Mouse (Mus musculus) regulatory T cell (primary cell): ENCODE measurements at regions not wholly inside any gene's neighbourhood (a gene's known extent, or its start where the extent isn't known, plus 50 kb on each side); places are given as distances from the start of the nearest gene placed in this dataset.

ENCODE experiments used
- in situ Hi-C: fragments of 300-600 bp; cut with MboI, MseI; formaldehyde crosslinking; loops from one replicate; pipeline ENCODE4 v1.15.1; 2025; ENCODE audit warnings: high pct_unique_total_duplicates

DNA sequence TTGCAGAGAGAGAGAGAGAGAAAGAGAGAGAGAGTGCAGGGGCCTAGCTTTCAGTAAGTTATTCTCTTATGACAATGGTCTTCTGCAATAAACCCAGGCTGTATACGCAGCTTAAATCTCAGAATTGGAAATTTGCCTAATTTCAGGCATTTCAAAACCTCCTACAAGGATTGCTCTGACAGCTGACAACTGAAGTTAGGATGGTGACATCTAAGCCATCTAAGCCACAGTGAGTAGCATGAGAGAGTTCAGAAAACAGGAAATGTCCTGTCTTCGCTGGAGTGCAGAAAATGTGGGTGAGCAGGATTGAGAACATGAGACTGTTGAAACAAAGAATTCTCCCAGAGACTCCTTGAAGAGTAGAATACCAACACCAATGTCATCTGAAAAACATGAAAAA is 56.8 kb downstream of the Fam110c start:
- in situ Hi-C loops = no loop called here

DNA sequence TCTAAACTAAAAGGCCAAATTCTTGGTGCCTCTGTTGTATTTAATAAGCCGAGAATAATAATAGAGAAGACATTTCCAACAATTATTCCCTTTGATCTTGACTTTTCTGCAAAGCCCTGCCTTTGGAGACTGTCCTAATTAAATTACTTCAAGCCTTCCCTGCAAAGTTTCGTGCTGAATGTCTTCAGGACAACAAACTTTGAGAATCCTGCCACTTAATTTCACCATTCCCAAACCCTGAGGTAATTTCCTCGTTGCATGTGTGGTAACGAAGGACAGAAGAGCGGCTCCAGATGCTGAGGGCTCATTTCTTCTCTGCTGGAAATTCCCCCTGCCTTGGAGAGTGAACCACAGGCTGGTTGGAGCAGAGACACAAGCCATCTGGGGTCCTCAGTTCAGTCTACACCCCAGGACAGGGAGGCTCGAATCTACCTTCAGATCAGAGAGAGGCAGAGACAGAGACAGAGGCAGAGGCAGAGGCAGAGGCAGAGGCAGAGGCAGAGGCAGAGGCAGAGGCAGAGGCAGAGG is 60.9 kb downstream of the Fam110c start:
- in situ Hi-C loops = no loop called here

DNA sequence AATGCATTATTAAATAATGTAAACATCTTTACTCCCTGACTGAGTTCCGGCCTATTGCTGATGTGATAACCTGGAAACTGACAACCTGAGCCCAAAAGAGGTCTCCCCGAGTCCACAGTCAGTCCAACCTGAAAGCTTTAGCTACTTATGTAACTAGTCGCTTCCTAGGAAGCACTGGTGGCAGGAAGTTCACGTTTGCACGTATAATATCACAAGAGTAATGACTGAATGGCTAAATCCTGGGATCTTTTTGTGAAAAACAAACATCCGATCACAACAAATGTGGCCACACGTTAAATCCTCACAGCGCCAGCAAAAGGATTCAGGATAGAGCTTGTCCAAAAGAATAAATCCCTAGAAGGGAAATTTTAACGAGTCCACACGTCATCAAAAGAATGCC is 62.7 kb downstream of the Fam110c start:
- in situ Hi-C loops = no loop called here

DNA sequence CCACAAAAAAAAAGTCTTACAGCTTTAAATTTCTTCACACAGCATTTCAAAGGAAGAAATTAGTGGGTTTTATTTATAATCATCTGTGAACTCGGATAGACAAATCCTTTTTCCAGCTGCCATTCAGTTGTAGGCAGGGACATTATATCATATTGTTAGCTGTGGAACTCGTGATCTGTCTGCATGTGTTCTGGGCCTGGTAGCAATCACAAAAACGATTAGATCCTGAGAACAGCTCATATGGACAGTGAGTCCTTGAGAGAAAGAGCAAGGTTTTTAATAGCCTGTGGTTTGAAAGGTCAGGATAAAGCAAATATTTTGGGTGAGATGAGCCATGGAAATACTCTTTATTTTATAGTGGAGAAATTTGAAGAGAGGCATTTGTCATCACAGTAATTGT is 63.2 kb downstream of the Fam110c start:
- in situ Hi-C loops = no loop called here

DNA sequence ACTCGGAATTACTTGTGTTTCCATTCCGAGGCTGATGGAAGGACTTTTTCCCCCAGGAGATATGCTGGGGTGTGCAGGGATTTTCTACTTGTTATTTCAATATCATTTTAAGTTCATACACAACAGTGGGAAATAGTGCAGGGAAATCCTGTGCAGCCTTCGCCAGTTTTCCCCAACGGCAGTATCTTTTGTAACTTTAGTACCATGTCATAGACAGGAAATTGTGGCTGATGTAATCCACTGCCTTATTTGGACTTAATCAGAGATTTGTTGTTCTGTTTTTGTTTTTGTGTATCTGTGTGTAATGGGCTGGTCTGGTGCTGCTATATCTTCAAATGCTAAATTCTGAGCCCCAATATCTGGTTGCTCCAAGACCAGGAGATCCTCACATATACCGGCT is 63.8 kb downstream of the Fam110c start:
- in situ Hi-C loops = no loop called here

DNA sequence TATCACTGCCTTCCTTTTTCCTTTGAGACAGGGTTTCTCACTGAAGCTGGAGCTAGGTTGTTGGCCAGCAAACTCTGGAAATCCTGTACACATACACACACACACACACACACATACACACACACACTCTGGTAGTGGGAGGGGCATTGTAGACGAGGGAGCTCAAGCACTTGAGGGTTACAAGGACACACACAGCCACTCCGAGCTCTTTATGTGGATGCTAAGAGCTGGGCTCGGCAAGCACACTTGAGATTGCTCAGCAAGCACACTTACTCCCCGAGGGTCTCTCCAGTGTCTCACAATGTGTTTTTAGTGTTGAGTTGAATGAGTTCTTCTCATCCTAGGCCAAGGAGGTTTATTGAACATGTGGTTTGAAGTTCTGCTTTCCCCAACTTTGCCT is 66.2 kb downstream of the Fam110c start:
- in situ Hi-C loops = no loop called here

DNA sequence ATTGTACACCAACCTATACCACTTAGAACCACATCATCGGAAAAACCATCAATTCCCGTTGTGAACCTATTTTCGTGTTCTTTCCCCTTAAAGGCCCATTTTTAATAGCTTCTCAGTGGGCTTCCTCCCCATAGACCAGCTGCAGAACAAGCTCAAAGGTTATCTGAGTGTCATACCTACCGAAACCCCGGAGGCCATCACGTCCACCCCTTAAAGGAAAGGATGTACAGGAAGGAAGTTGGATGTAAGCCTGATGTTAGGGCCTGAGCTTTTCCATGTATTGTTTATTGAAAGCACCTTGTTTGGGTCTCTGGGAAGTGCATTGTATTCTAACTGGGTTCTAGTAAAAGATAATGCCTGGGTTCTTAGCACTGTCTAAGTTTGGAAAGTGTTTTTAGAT is 69.6 kb downstream of the Fam110c start:
- in situ Hi-C loops = no loop called here

DNA sequence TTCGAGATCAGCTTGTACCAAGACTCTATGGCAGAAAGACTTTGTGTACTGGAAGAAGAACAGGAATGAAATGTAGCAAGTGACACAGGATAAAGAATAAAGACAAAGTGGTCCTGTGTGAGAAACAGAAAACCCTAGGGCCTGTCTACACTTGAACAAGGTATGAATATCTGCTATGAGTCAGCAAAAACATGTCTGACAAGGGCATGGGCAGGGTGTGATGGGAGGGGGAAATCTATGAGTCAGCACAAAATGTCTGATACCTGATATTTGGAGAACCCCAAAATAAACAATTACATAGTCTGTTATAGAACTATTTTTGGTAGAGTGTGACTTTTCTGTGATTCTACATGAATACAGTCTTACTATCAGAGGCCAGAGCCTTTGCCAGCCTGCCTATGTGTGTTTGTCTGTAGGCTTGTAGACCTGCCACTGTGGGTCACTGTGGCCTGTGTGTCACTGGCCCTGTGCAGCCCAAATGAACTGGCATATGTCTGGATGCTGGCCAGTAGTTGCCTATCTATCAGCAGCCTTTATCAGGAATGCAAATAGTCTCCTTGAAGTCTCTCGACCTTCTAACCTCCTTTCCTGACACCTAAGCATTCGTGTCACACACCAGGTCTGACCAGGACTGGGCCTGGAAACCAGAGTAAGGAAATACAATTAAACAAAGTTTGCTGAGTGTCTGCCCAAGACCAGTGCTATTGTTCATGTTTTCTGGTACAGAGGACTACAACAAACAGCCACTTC is 71.5 kb downstream of the Fam110c start:
- in situ Hi-C loops = loop anchor here (5.0 kb wide), 1 partner anchor 103 kb away; no protein-coding TSS in a partner anchor

DNA sequence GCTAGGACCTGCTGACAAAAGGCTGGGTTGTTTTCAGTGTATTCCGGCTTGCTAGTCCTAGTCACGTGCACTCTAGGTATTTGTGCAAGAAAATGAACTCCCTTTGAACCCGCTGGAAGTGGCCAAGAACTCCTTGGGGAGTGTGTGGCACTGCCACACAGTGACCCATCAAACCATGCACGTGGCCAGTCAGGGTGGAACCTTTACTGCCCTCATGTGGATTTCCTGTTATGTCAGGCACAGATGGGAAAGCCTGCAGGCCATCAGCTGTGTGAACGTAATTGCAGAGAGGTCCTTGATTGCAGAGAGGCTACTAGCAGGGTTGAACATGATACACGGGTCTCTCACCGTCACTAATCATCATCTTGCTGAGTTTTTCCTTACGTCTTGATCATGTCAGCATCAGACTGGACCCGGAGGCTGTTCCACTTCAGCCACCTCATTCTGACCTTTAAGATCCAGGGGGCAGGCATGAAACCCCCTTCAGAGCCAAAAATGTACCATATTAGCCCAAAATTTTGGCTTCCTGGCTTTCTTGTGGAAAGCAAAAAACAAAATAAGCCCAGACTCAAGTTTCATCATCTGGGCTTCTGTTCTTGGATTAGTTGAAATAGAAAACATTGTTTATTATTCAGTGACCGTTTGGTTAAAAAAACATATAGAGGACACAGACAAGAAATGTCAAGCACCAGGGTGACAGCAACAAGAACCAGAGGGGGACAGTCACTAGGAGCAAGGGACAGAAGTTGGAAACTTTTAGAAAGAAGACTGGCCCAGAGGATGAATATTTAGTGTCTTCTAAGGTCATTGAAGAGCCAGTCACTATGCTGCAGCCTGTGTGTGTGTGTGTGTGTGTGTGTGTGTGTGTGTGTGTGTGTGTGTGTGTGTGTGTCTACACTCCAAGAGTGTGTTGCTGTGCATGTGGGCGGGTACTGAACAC is 75.0 kb downstream of the Fam110c start:
- in situ Hi-C loops = loop anchor here (5.0 kb wide), 1 partner anchor 106 kb away; no protein-coding TSS in a partner anchor

DNA sequence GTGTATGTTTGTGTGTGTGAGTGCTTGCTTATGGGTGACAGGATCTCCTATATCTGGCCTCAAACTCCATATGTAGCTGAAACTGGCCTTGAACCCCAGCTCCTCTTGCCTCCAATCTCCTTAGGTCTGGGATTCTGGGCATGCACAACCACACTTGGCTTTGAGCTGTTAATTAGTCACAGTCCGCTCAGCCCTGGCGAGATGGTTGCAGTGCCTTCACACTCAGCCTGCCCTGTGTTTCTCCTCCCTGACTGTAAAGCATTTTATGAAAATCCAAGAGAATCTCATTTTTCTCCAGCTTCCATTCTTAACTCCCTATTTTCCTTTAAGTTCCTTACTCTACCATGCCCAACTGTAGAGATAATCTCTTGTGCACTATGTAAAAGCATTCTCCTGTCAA is 80.1 kb downstream of the Fam110c start:
- in situ Hi-C loops = no loop called here

DNA sequence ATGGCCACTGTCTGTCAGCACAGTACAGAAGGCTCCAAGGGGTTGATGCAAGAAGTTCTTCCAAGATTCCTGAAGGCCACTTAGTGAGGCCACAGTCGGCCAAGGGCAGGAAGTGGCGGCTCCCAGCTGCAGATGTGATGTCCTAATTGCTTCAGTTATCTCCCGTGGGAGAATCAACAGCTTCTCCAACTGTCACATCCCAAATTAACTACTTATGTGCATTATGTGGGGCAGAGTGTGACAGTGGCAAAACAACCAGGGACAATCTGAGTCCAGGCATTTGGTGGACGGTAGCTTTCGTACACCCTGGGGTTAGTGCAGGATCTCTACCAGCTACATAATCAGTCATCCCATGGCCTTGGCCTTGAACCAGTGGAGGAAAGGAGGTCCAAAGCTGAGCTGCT is 80.9 kb downstream of the Fam110c start:
- in situ Hi-C loops = no loop called here

DNA sequence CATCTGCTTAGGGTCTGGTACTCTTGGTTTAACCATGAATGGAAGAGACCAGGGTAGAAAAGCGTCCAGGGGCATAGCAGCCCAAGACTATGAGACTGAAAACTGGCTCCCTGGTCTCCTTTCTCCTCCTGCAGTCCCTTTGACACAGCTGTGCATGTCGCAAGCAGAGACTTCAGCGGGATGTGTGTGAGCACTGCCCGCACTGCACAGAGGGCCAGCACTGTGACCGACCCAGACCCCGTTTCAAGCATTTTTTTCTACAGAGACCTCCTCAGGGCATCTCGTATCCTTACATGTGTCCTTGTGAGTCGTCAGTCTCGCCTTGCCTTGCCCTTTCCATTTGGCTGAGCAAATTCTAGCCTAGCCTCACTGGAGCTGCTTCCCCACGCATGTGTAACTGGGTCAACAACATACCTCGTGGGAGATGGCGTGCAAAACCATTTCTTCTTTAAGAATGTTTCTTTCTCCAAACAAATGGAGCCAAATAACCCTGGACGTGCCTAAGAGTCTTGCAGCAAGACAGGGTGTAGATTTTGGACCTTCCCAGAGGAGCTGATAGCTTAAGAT is 82.6 kb downstream of the Fam110c start:
- in situ Hi-C loops = no loop called here

DNA sequence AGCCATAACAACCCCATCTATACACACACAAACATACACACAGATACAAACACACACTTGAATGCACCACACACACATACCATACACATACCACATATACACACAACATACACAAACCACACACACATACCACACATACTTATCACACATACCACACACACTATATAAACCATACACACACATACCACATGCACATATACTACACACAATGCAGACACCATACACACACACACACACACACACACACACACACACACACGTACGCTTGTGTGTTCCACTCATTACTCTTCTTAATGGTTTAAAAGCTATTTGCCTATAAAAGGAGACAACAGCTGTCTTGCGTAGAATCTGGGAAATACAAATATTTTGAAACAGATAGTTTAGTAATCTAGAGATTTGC is 83.1 kb upstream of the Gm6993 start:
- in situ Hi-C loops = no loop called here

DNA sequence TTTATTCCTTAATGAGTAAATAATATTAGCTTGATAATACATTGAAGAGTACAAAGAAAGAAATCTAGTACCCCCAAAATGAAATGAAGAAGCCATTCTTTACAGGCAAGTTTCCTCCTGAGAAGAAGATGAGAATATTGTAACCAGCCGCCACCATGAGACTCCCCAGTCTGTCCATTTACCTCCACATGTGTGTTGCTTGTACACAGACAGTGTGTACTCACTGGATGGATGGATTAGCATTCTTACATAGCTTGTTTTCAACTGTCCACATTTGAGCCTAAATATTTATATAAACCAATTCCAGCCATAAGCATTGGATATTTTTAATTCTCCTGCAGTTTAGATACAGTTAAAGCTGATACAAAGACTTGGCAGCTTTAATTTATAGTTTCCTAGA is 82.7 kb upstream of the Gm6993 start:
- in situ Hi-C loops = no loop called here

DNA sequence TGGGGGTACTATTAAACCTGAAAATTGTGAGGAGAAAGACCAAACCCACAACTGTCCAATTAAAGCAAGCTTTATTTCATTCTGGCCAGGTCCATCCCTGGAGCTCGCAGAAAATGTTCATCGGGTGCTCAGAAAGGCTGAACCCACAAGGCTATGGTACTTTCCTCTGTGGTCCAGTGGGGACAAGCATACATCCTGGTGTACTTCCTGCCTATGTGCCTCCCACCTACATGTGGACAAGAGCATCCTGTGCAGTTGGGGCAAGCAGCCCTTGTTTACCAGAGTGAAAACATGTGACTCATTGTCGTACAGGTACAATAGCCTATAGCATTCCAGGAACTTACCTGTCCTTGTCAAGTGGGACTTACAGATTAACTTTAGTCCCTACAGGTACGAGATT is 81.7 kb upstream of the Gm6993 start:
- in situ Hi-C loops = no loop called here

DNA sequence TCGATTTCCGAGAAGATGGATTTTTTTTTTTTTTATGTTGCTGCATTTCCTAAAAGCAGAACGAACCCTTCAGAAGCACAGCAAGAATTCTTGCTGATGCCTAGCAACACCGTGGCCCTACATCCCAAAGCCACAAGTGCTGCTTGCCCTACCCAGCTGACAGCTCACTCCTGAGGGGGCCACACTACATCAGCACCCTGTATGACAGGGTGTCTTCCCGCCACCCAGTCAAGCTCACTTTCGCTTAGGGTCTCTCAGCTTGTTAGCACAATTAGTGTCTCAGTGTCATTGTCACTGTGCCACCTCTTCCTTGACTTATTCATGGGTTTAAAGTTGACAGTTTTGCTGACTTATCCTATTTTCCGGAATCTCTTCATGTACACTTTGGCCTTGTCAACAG is 81.2 kb upstream of the Gm6993 start:
- in situ Hi-C loops = no loop called here

DNA sequence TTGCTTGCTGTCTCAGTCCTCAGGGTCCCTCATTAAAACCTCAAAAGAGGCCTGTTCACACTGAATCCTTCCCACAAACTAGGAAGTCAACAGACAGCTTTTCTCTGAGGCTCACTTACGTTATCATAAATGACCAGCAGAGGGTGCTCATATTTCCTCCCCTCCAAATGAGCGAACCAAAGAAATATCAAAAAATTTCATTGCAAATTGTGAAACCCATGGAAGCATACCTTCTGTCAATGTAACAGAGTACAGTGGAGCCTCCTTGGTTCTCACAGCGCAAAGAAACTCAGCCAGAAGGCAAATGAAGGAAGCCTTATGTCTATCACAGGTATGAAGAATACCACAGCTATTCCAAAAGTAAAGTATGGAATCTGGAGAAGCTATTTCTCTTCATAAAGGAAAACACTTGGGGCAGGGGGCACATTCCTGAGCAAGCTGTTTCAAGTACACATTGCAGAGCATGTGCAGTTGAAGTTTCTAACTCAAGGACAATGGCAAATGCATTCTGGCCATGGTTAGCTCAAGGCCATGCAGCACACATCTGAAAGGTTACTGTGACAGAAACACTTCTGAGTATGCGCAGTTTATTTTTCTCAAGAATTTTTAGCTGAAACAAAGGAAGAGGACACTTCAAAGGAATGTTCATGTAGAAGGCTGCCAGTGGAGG is 72.2 kb upstream of the Gm6993 start:
- in situ Hi-C loops = no loop called here

DNA sequence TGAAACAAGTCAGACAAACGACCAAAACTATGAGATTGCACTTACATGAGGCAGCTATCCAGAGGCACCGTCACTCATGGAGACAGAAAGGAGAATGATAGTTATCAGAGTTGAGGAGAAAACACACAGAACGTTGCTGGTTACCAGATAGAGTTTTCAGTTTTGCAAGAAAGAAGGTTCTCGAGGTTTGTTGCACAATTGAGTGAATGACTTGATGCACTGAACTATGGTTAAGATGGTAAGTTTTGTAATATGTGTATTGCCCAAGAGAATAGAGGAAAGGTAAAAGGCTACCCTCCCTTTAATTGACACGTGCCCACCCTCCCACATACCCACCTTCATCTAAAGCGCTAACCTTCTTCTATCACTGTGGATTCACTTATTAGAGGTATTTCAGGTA is 70.5 kb upstream of the Gm6993 start:
- in situ Hi-C loops = no loop called here

DNA sequence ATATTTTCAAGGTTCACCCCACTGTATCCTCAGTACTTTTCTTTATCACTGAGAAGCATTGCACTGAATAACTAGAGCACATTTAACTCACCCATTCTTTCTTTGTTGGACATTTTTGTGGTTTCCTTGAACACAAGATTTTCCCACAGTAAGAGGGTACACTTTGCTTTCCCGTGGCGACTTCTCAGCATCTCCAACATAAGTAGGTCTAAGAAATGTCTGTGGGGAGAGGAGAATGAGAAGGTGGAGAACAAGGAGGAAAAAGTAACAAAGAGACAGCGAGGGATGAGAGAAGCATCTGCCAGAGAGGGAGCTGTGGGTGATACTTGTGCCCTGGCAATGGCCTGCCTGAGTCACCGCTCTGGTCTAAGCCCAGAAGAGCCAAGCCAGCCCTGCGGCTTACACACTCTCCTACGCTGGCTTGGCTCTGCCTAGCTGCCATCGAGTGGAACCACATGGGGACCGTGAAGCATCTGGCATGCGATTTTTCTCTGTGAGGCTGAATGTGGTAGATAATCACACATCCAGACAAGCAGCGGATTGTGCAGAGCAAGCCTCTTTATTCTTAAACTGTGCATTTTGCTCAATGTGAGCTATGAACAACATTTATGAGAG is 69.9 kb upstream of the Gm6993 start:
- in situ Hi-C loops = no loop called here

DNA sequence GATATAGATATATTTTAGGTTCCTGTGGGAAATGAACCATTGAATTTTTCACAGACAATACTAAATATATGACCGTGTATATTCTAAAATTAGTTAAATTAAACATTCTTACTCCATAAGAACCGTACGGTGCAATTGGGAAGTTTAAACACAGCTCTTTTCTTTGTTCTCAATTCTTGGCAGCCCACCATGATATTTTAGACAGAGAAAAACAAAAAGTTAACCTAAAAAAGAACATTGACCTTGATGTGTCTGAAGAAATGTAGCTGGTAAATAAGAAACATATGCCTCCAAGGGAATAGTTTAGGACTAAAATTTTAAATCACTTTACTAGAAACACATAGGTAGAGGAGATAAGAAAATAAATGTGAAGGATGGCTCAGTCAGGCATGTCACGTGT is 68.6 kb upstream of the Gm6993 start:
- in situ Hi-C loops = no loop called here
